Mouse (Mus musculus): ENCODE measurements around the gene Avpi1. TPM values are rescaled to one million over a fixed set of nuclear protein-coding genes. Genes with fewer than 3 reads are reported as not detected.

Gene Avpi1
- total and polyA plus RNA-seq, 2 experiments: 38.2 to 49.0 TPM

DNA sequence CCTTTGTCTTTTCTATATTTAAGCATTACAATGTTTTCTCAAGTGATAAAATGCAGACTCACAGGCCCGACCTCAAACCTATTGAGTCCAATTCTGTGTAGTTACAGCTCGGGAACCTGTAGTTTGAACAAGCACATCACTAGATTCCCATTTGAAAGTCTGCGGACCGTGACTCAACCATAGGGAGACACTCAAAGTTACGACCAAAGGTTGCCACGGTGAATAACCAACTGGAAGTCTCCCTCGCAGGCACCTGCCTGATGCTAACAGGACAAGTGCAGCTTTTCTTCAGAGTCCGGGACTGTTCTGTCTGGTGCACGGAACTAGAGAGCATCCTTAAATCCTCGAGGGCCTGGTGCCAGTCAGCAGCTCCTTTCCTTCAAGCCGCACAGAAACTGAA is 48.4 kb downstream of the Avpi1 start:
- Histone ChIP-seq H3K9ac (ENCODE audit: low read depth, low read length) (no peak overlapping the region), H3K27ac (replicated peaks; ENCODE audit: insufficient read depth, low read depth, low read length) (no peak overlapping the region), H3K4me1 (ENCODE audit: control insufficient read depth, insufficient read depth, low read length) (no peaks in the 10 kb centered on the region), H3K4me3 (ENCODE audit: insufficient read depth, low read depth, low read length) (no peak overlapping the region), H3K36me3 (ENCODE audit: control insufficient read depth, insufficient read depth, low read length) (no peaks in the 10 kb centered on the region), H3K79me2 (ENCODE audit: control insufficient read depth, insufficient read depth, low read length) (no peaks in the 10 kb centered on the region), H3K27me3 (ENCODE audit: control insufficient read depth, insufficient read depth, low read length) (no peaks in the 10 kb centered on the region; the same call in 1 of the 2 replicates)
- TF ChIP-seq CTCF (IDR thresholded peaks at IDR 0.05; ENCODE audit: low read depth, low read length): no peak
- TF ChIP-seq POLR2A (IDR thresholded peaks at IDR 0.05; ENCODE audit: extremely low read depth, insufficient read depth, low read length): no peak
- 87% methylated on average over 11 of the region's 11 CpGs for WGBS
- DNase-seq (ENCODE audit: extremely low read depth, low read depth, low spot score): no peak

- Histone ChIP-seq H3K4me3 (ENCODE audit: insufficient read depth, low read depth, low read length) (no peak overlapping the region), H3K27ac (replicated peaks; ENCODE audit: insufficient read depth, low read depth, low read length) (no peak overlapping the region), H3K9ac (ENCODE audit: low read depth, low read length) (no peak overlapping the region), H3K4me1 (ENCODE audit: control insufficient read depth, insufficient read depth, low read length) (no peaks in the 10 kb centered on the region), H3K36me3 (ENCODE audit: control insufficient read depth, insufficient read depth, low read length) (no peaks in the 10 kb centered on the region), H3K79me2 (ENCODE audit: control insufficient read depth, insufficient read depth, low read length) (no peaks in the 10 kb centered on the region), H3K27me3 (ENCODE audit: control insufficient read depth, insufficient read depth, low read length) (no peaks in the 10 kb centered on the region)
- no peak for TF ChIP-seq POLR2A (IDR thresholded peaks at IDR 0.05; ENCODE audit: extremely low read depth, insufficient read depth, low read length)
- no peak for TF ChIP-seq CTCF (IDR thresholded peaks at IDR 0.05; ENCODE audit: low read depth, low read length)
- 62% methylated on average over 5 of the region's 5 CpGs for WGBS
- no peak for DNase-seq (ENCODE audit: extremely low read depth, low read depth, low spot score)
Observed at GRCm38 (mm10) chr19:42079950-42080349, 48.9 kb downstream of the Avpi1 start.

GRCm38 (mm10) chr19:42079006-42079405 is 49.9 kb downstream of the Avpi1 start:
- H3K27ac ChIP-seq (replicated peaks; ENCODE audit: insufficient read depth, low read depth, low read length): no peak overlapping the region
- no peak for DNase-seq (ENCODE audit: extremely low read depth, low read depth, low spot score)
- no peak overlapping the region for H3K4me3 ChIP-seq (ENCODE audit: insufficient read depth, low read depth, low read length)
- no peaks in the 10 kb centered on the region for H3K4me1 ChIP-seq (ENCODE audit: control insufficient read depth, insufficient read depth, low read length)
- H3K27me3 ChIP-seq (ENCODE audit: control insufficient read depth, insufficient read depth, low read length): no peaks in the 10 kb centered on the region
- H3K79me2 ChIP-seq (ENCODE audit: control insufficient read depth, insufficient read depth, low read length): no peaks in the 10 kb centered on the region
- no peaks in the 10 kb centered on the region for H3K36me3 ChIP-seq (ENCODE audit: control insufficient read depth, insufficient read depth, low read length)
- WGBS: 95% methylated on average over 12 of the region's 12 CpGs
- no peak overlapping the region for H3K9ac ChIP-seq (ENCODE audit: low read depth, low read length)
- no peak for TF ChIP-seq POLR2A (IDR thresholded peaks at IDR 0.05; ENCODE audit: extremely low read depth, insufficient read depth, low read length)
- TF ChIP-seq CTCF (IDR thresholded peaks at IDR 0.05; ENCODE audit: low read depth, low read length): no peak

DNA sequence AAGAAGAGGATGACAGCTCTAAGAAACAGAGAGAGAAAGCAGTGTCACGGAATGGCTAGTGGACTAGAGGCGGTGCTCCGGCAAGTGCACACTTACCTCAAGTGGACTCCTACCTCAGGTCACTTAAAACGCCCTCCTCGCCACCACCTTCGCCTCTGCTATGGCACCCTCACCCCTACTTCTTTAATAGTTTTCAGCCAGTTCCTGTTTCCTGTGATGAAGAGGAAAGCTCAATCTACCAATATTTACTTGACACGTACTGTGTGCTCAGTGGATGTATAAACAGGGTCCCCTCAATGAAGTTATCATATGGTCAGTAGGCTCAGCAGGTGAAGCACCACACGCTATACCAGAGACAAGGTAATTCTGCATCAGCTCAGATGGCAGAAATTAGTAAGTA is 50.3 kb downstream of the Avpi1 start:
- no peaks in the 10 kb centered on the region for H3K4me1 ChIP-seq (ENCODE audit: control insufficient read depth, insufficient read depth, low read length)
- no peak overlapping the region for H3K4me3 ChIP-seq (ENCODE audit: insufficient read depth, low read depth, low read length)
- no peak overlapping the region for H3K27ac ChIP-seq (replicated peaks; ENCODE audit: insufficient read depth, low read depth, low read length)
- DNase-seq (ENCODE audit: extremely low read depth, low read depth, low spot score): no peak
- no peaks in the 10 kb centered on the region for H3K79me2 ChIP-seq (ENCODE audit: control insufficient read depth, insufficient read depth, low read length)
- no peaks in the 10 kb centered on the region for H3K36me3 ChIP-seq (ENCODE audit: control insufficient read depth, insufficient read depth, low read length)
- no peak for TF ChIP-seq POLR2A (IDR thresholded peaks at IDR 0.05; ENCODE audit: extremely low read depth, insufficient read depth, low read length)
- no peak for TF ChIP-seq CTCF (IDR thresholded peaks at IDR 0.05; ENCODE audit: low read depth, low read length)
- WGBS: 95% methylated on average over 8 of the region's 8 CpGs
- no peaks in the 10 kb centered on the region for H3K27me3 ChIP-seq (ENCODE audit: control insufficient read depth, insufficient read depth, low read length)
- H3K9ac ChIP-seq (ENCODE audit: low read depth, low read length): no peak overlapping the region

GRCm38 (mm10) chr19:42075992-42076391 is 52.9 kb downstream of the Avpi1 start:
- no peak overlapping the region for H3K27ac ChIP-seq (replicated peaks; ENCODE audit: insufficient read depth, low read depth, low read length)
- H3K36me3 ChIP-seq (ENCODE audit: control insufficient read depth, insufficient read depth, low read length): no peaks in the 10 kb centered on the region
- no peak overlapping the region for H3K4me3 ChIP-seq (ENCODE audit: insufficient read depth, low read depth, low read length)
- WGBS: 96% methylated on average over 16 of the region's 16 CpGs
- H3K4me1 ChIP-seq (ENCODE audit: control insufficient read depth, insufficient read depth, low read length): peaks cover 9% of the 10 kb centered on the region
- no peak overlapping the region for H3K9ac ChIP-seq (ENCODE audit: low read depth, low read length)
- no peaks in the 10 kb centered on the region for H3K27me3 ChIP-seq (ENCODE audit: control insufficient read depth, insufficient read depth, low read length)
- DNase-seq (ENCODE audit: extremely low read depth, low read depth, low spot score): no peak
- H3K79me2 ChIP-seq (ENCODE audit: control insufficient read depth, insufficient read depth, low read length): no peaks in the 10 kb centered on the region
- TF ChIP-seq POLR2A (IDR thresholded peaks at IDR 0.05; ENCODE audit: extremely low read depth, insufficient read depth, low read length) (no peak), CTCF (IDR thresholded peaks at IDR 0.05; ENCODE audit: low read depth, low read length) (no peak)

DNA sequence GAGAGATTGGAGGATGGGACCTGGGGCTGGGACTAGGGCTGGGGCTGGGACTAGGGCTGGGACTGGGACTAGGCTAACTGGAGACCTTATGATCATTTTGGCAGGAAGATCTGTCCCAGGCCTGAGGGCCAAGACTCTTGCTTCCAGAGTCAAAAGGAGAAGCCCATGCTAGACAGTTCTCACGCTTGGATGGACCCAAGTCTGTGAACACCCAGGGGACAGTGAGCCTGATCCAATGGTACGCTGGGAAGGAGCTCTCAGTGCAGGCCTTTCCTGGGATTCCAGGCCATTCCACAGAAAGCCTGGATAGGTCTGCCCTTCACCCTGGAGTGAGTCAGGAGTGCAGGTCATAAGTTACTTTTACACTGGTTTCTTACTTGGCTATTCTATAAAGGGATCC is 53.8 kb downstream of the Avpi1 start:
- TF ChIP-seq CTCF (IDR thresholded peaks at IDR 0.05; ENCODE audit: low read depth, low read length) (no peak), POLR2A (IDR thresholded peaks at IDR 0.05; ENCODE audit: extremely low read depth, insufficient read depth, low read length) (no peak)
- no peak overlapping the region for H3K9ac ChIP-seq (ENCODE audit: low read depth, low read length)
- no peak for DNase-seq (ENCODE audit: extremely low read depth, low read depth, low spot score)
- no peak overlapping the region for H3K4me3 ChIP-seq (ENCODE audit: insufficient read depth, low read depth, low read length)
- H3K27me3 ChIP-seq (ENCODE audit: control insufficient read depth, insufficient read depth, low read length): no peaks in the 10 kb centered on the region
- no peak overlapping the region for H3K27ac ChIP-seq (replicated peaks; ENCODE audit: insufficient read depth, low read depth, low read length)
- peaks cover 5% of the 10 kb centered on the region for H3K36me3 ChIP-seq (ENCODE audit: control insufficient read depth, insufficient read depth, low read length)
- H3K79me2 ChIP-seq (ENCODE audit: control insufficient read depth, insufficient read depth, low read length): no peaks in the 10 kb centered on the region
- peaks cover 11% of the 10 kb centered on the region for H3K4me1 ChIP-seq (ENCODE audit: control insufficient read depth, insufficient read depth, low read length)
- 89% methylated on average over 2 of the region's 2 CpGs for WGBS

Other genes starting within 250 kb of the Avpi1 start
- gene Rrp12, start 232.9 kb downstream of the Avpi1 start, total RNA-seq (2014; rRNA removed): 1.4 and 1.8 TPM in 2 replicates
- 2.4 and 4.1 TPM in 2 replicates for gene Rrp12, start 232.9 kb downstream of the Avpi1 start, polyA plus RNA-seq (2012; rRNA removed)
- 108 and 145 TPM in 2 replicates for gene Pgam1, start 217.1 kb downstream of the Avpi1 start, total RNA-seq (2014; rRNA removed)
- gene Pgam1, start 217.1 kb downstream of the Avpi1 start, polyA plus RNA-seq (2012; rRNA removed): 195 and 215 TPM in 2 replicates
- gene Exosc1, start 195.6 kb downstream of the Avpi1 start, total RNA-seq (2014; rRNA removed): 5.6 and 6.5 TPM in 2 replicates
- 5.9 and 8.2 TPM in 2 replicates for gene Exosc1, start 195.6 kb downstream of the Avpi1 start, polyA plus RNA-seq (2012; rRNA removed)
- gene Zdhhc16, start 195.6 kb downstream of the Avpi1 start, total RNA-seq (2014; rRNA removed): 7.9 and 15.0 TPM in 2 replicates
- gene Zdhhc16, start 195.6 kb downstream of the Avpi1 start, polyA plus RNA-seq (2012; rRNA removed): 40.9 and 49.9 TPM in 2 replicates
- 14.9 and 15.1 TPM in 2 replicates for gene Mms19, start 147.9 kb downstream of the Avpi1 start, total RNA-seq (2014; rRNA removed)
- gene Mms19, start 147.9 kb downstream of the Avpi1 start, polyA plus RNA-seq (2012; rRNA removed): 23.2 and 39.5 TPM in 2 replicates
- 4.6 and 4.8 TPM in 2 replicates for gene Ubtd1, start 147.3 kb downstream of the Avpi1 start, total RNA-seq (2014; rRNA removed)
- gene Ubtd1, start 147.3 kb downstream of the Avpi1 start, polyA plus RNA-seq (2012; rRNA removed): 13.4 and 15.3 TPM in 2 replicates
- gene Ankrd2, start 93.1 kb downstream of the Avpi1 start, total RNA-seq (2014; rRNA removed): 1.1 and 1.2 TPM in 2 replicates
- 0.37 and 0.65 TPM in 2 replicates for gene Ankrd2, start 93.1 kb downstream of the Avpi1 start, polyA plus RNA-seq (2012; rRNA removed)
- 128 and 132 TPM in 2 replicates for gene Hoga1, start 83.4 kb downstream of the Avpi1 start, total RNA-seq (2014; rRNA removed)
- 247 and 290 TPM in 2 replicates for gene Hoga1, start 83.4 kb downstream of the Avpi1 start, polyA plus RNA-seq (2012; rRNA removed)
- gene 4933411K16Rik, start 76.8 kb downstream of the Avpi1 start, total RNA-seq (2014; rRNA removed): 13.9 and 17.1 TPM in 2 replicates
- gene 4933411K16Rik, start 76.8 kb downstream of the Avpi1 start, polyA plus RNA-seq (2012; rRNA removed): 3.5 and 7.0 TPM in 2 replicates
- 0.09 and 0.13 TPM in 2 replicates for gene Morn4, start 42.7 kb downstream of the Avpi1 start, total RNA-seq (2014; rRNA removed)
- gene Morn4, start 42.7 kb downstream of the Avpi1 start, polyA plus RNA-seq (2012; rRNA removed): 0.27 and 0.44 TPM in 2 replicates
- 20.2 and 23.8 TPM in 2 replicates for gene Pi4k2a, start 38.6 kb downstream of the Avpi1 start, total RNA-seq (2014; rRNA removed)
- 43.3 and 46.1 TPM in 2 replicates for gene Pi4k2a, start 38.6 kb downstream of the Avpi1 start, polyA plus RNA-seq (2012; rRNA removed)
- gene Marveld1, start 18.3 kb upstream of the Avpi1 start, total RNA-seq (2014; rRNA removed): 11.9 and 12.1 TPM in 2 replicates
- gene Marveld1, start 18.3 kb upstream of the Avpi1 start, polyA plus RNA-seq (2012; rRNA removed): 25.7 and 29.8 TPM in 2 replicates
- 11.1 and 13.4 TPM in 2 replicates for gene Zfyve27, start 34.9 kb upstream of the Avpi1 start, total RNA-seq (2014; rRNA removed)
- 14.1 and 22.0 TPM in 2 replicates for gene Zfyve27, start 34.9 kb upstream of the Avpi1 start, polyA plus RNA-seq (2012; rRNA removed)
- not detected in 2 replicates for gene Sfrp5, start 73.2 kb upstream of the Avpi1 start, total RNA-seq (2014; rRNA removed)
- gene Sfrp5, start 73.2 kb upstream of the Avpi1 start, polyA plus RNA-seq (2012; rRNA removed): 0.12 TPM in 1 of 2 replicates, not detected in the other
- not detected in 2 replicates for gene Golga7b, start 118.5 kb upstream of the Avpi1 start, total RNA-seq (2014; rRNA removed)
- gene Golga7b, start 118.5 kb upstream of the Avpi1 start, polyA plus RNA-seq (2012; rRNA removed): not detected in 2 replicates

Data from liver, adult 2 months (tissue).